Mouse (Mus musculus) kidney, embryonic 15.5 days (tissue): Measurements from ENCODE around the gene Gm10031. TPM values are rescaled to one million over a fixed set of nuclear protein-coding genes. Genes with fewer than 3 reads are reported as not detected.
"Not testable (repeated sequence)": the region's sequence is repeated elsewhere in the genome, so short reads cannot be mapped to it uniquely, and the experiment has no call there.

Experiments
- ATAC-seq: fragments of 200-750 bp; cut with Nextera tagmentation; replicated peaks from 2 replicates; pipeline ENCODE4 v1.8.0; 2017; ENCODE audit warnings: moderate TSS enrichment; ENCODE audit not compliant: low FRiP score
- H3K27ac ChIP-seq: fragments of 300-500 bp; sonication (generic); 2 replicates; pipeline ENCODE4 v1.5.1; 2015; ENCODE audit warnings: mild to moderate bottlenecking, inconsistent platforms
- H3K27me3 ChIP-seq: fragments of 300-500 bp; sonication (generic); 2 replicates; pipeline ENCODE4 v1.6.1; 2015; ENCODE audit warnings: inconsistent platforms
- H3K36me3 ChIP-seq: fragments of 300-500 bp; sonication (generic); 2 replicates; pipeline ENCODE4 v1.6.1; 2015; ENCODE audit warnings: inconsistent platforms
- H3K4me1 ChIP-seq: fragments of 300-500 bp; sonication (generic); 2 replicates; pipeline ENCODE4 v1.6.1; 2015; ENCODE audit warnings: inconsistent platforms
- H3K4me2 ChIP-seq: fragments of 300-500 bp; sonication (generic); 2 replicates; pipeline ENCODE4 v1.6.1; 2015; ENCODE audit warnings: moderate library complexity, mild to moderate bottlenecking, inconsistent platforms
- H3K4me3 ChIP-seq: fragments of 300-500 bp; sonication (generic); replicated peaks from 2 replicates; pipeline ENCODE4 v1.5.1; 2015; ENCODE audit warnings: mild to moderate bottlenecking, inconsistent platforms
- H3K9ac ChIP-seq: fragments of 300-500 bp; sonication (generic); 2 replicates; pipeline ENCODE4 v1.6.1; 2015; ENCODE audit warnings: mild to moderate bottlenecking, inconsistent platforms
- H3K9me3 ChIP-seq: fragments of 300-500 bp; sonication (generic); replicated peaks from 2 replicates; pipeline ENCODE4 v1.6.1; 2016; ENCODE audit warnings: inconsistent platforms
- WGBS: fragments of 180-500 bp; shearing (Covaris S2); methylation state at CpG from one replicate; pipeline ENCODE4 v1.1.7; 2015; ENCODE audit warnings: mixed read lengths; 5-methylcytosine and 5-hydroxymethylcytosine counted together
- polyA plus RNA-seq: library from polyadenylated mRNA; unstranded; fragments of >200 nt; fragmentation: Nextera tagmentation; extraction: Ambion mirVana; gene quantifications from 2 replicates; pipeline ENCODE4 v1.2.1, GENCODE M21; 2015

Gm10031 gene
- polyA plus RNA-seq, result 0.42 and 0.72 TPM in 2 replicates

DNA sequence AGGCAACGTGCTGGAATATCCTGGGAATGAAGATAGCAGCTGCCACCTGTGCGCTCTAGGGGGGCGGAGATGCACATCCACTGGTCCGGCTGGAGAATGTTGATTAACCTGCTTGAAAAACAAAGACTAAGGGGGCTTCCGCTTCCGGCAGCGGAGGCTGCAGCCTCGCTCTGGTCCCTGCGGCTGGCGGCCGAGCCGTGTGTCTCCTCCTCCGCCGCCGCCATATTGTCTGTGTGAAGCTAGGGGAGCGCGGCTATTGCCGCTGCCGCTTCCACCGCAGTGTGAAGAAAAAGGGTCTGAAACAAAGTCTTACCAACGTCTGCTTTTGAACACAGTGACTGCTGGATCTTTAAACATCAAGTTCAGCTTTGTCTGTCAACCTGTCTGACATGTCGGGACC, at the start of gene Gm10031:
Gm10031 (plus strand) TSS at position 171 of the 400 bp plus-strand sequence.
- not testable (repeated sequence) for H3K4me1 ChIP-seq, H3K36me3 ChIP-seq, H3K27me3 ChIP-seq, H3K4me3 ChIP-seq, H3K9ac ChIP-seq, H3K4me2 ChIP-seq, ATAC-seq, H3K27ac ChIP-seq, H3K9me3 ChIP-seq
- 91% methylated on average over 22 of the region's 22 CpGs for WGBS

DNA sequence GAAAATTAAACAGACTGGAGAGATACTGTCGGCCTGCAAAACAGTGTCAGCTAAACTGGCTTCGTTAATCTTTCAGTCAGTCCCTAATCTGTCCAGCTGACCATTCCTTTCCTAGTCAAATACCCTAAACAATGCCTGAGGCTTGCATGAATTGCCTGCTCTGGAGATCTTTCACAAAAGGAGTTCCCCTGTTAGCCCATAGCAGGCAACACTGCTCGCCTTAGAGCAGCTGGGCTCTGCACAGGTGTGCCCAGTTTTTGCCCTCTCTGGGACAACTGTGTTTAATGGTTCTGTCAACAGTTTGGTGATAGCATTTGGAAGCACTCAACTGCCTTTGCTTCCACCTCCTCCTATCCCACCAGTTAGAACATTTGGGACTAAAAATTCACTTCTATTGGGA, 49.0 kb upstream of the Gm10031 start:
- no peak for ATAC-seq
- H3K9me3 ChIP-seq, result no peaks in the 10 kb centered on the region
- H3K4me1 ChIP-seq, result peaks cover 36% of the 10 kb centered on the region
- 62% methylated on average over 3 of the region's 3 CpGs for WGBS
- no peak overlapping the region for H3K27ac ChIP-seq
- no peak overlapping the region for H3K9ac ChIP-seq
- no peak overlapping the region for H3K4me2 ChIP-seq
- H3K27me3 ChIP-seq, result no peaks in the 10 kb centered on the region
- H3K36me3 ChIP-seq, result no peaks in the 10 kb centered on the region
- no peak overlapping the region for H3K4me3 ChIP-seq

DNA sequence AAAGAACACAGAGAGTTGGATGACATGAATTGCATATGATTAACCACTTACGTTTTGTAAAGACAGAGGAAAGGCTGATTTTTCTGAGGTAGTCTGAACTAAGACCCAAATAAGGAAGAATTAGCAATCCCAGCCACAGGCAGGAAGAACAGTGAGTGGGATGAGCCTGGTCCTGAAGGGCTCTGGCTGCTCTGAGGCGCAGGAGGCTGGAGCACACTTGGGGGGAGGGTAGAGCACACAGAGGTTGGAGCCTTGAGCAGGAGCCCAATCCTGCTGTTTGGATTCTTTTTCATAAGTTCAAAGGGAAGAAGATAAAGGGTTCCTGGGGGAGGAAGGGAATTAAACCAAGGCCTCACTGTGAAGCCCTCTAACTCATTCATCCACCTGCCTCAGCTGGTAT, 47.8 kb upstream of the Gm10031 start:
- no peak overlapping the region for H3K4me2 ChIP-seq
- no peak for ATAC-seq
- WGBS, result 26% methylated on average over 2 of the region's 2 CpGs

DNA sequence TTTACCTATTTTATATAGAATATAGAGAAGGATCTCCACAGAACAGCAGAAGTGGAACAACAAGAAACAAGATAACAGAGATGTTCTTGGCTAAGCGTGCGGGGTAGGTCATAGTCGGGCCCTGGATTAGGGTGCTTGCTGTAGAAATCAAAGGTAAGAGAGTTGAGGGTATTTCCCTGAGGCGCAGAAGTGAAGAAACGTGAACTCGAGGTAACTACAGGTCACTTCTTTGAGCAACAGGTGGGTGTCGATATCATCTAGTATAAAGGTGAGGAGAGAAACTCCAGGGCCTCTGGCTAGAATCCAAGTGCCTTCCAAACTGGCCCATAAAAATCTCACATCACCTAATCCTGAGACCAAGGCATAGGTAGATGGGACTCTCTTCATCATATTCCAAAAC, 47.3 kb upstream of the Gm10031 start:
- WGBS, result 43% methylated on average over 7 of the region's 7 CpGs

More for the DNA sequence above, 47.8 kb upstream of the Gm10031 start:
- Histone ChIP-seq H3K27ac (no peak overlapping the region), H3K9me3 (no peaks in the 10 kb centered on the region), H3K4me3 (no peak overlapping the region), H3K36me3 (no peaks in the 10 kb centered on the region), H3K4me1 (peaks cover 30% of the 10 kb centered on the region), H3K27me3 (no peaks in the 10 kb centered on the region), H3K9ac (no peak overlapping the region)

DNA sequence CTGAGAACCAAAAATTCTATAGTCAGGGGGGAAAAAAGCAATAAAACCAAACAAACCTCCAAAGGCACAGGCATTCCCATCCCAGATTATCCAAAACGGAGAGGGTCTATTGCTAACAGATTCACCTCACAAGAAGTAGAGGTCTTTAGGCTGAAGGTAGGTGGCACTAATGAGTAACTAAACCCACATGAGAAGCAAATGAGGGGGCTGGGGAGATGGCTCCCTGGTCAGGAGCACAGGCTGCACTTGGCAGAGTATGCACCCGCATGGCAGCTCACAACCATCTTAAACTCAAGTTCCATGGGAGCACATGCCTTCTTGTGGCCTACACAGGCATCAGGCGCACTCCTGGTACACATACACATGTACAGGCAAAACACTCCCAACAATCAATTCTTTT, 42.0 kb upstream of the Gm10031 start:
- H3K27ac ChIP-seq, result no peak overlapping the region
- 0 out of 2 replicates have a peak, but pooled peaks cover 2% of the 10 kb centered on the region for H3K4me1 ChIP-seq
- no peak overlapping the region for H3K4me3 ChIP-seq
- no peak for ATAC-seq
- H3K4me2 ChIP-seq, result no peak overlapping the region
- H3K9ac ChIP-seq, result no peak overlapping the region
- H3K9me3 ChIP-seq, result no peaks in the 10 kb centered on the region
- H3K27me3 ChIP-seq, result no peaks in the 10 kb centered on the region
- 87% methylated on average over 3 of the region's 3 CpGs for WGBS
- no peaks in the 10 kb centered on the region for H3K36me3 ChIP-seq

More for the DNA sequence above, 47.3 kb upstream of the Gm10031 start:
- Histone ChIP-seq H3K4me2 (no peak overlapping the region), H3K36me3 (no peaks in the 10 kb centered on the region), H3K4me1 (peaks cover 26% of the 10 kb centered on the region; the same call in 1 of the 2 replicates), H3K27ac (no peak overlapping the region), H3K4me3 (no peak overlapping the region), H3K9me3 (no peaks in the 10 kb centered on the region), H3K27me3 (no peaks in the 10 kb centered on the region), H3K9ac (no peak overlapping the region)
- no peak for ATAC-seq

DNA sequence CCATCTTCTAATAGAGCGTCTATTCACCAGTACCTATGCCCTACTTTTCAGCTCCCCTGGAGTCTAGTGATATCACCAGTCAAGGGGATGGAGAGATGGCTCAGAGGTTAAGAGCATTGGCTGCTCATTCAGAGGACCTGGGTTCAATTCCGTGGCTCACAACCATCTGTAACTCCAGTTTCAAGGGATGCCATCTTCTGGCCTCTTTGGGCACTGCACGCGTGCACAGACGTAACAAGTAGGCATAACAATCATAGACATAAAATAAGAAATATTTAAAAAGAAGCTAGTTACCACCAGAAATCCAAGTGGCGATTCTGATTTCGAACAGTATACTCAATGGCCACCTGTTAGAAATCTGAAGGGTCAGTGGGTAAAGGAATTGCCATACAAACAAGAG, 36.3 kb upstream of the Gm10031 start:
- Histone ChIP-seq H3K4me3 (no peak overlapping the region), H3K27me3 (no peaks in the 10 kb centered on the region), H3K36me3 (no peaks in the 10 kb centered on the region), H3K4me2 (no peak overlapping the region), H3K4me1 (no peaks in the 10 kb centered on the region), H3K27ac (no peak overlapping the region), H3K9me3 (no peaks in the 10 kb centered on the region), H3K9ac (no peak overlapping the region)
- no peak for ATAC-seq
- WGBS, result 94% methylated on average over 7 of the region's 7 CpGs

DNA sequence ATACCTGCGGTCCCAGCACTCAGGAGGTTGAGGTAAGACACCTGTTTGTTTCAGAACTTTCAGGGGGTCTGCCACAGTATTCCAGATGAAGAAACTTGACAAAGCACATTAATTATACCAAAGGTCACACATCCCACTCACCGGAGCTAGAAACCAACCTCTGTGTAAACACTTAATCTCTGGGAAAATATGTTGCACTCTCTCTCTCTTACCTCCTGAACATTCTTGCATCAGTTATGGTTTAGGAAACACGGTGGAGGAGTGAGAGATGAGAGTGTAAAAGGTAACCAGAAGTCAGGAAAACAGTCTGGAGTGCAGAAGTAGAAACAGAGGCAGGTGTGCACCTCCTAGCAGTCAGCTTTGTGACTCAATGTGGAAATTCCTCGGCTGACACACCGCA, 35.8 kb upstream of the Gm10031 start:
- no peak overlapping the region for H3K9ac ChIP-seq
- H3K27ac ChIP-seq, result no peak overlapping the region
- no peak overlapping the region for H3K4me2 ChIP-seq
- no peaks in the 10 kb centered on the region for H3K4me1 ChIP-seq
- 67% methylated on average over 5 of the region's 5 CpGs for WGBS
- H3K27me3 ChIP-seq, result no peaks in the 10 kb centered on the region
- H3K9me3 ChIP-seq, result no peaks in the 10 kb centered on the region
- ATAC-seq, result no peak
- no peaks in the 10 kb centered on the region for H3K36me3 ChIP-seq
- no peak overlapping the region for H3K4me3 ChIP-seq

DNA sequence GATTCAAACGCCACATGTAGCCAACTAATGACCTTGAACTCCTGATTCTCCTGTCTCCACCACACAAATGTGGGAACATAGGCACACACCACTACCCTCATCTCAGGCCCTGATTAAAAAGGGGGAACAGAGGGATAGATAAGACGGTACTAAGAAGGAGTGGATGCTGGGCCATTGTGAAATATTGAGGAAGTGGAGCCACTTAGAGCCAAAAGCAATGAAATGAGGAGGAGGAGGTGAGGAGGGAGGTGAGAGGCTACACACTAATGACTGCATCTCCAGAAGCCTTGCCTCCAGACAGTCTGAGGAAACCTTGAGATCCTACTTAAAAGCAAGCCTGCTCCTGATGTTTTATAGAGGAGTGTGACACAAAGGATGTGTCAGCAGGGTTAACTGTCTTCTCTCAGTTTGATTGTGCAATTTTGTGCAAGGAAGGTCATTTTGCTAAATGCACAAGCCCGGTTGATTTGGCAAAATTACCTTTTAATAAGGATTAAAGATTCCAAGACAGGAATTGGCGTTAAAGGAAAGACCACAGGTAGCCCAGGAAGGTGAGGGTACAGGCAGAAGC, 32.5 kb upstream of the Gm10031 start:
- no peak for ATAC-seq
- 78% methylated on average over 4 of the region's 4 CpGs for WGBS
- H3K27ac ChIP-seq, result no peak overlapping the region
- H3K36me3 ChIP-seq, result no peaks in the 10 kb centered on the region
- H3K4me1 ChIP-seq, result no peaks in the 10 kb centered on the region
- H3K4me3 ChIP-seq, result no peak overlapping the region
- no peak overlapping the region for H3K9ac ChIP-seq
- no peaks in the 10 kb centered on the region for H3K9me3 ChIP-seq
- no peaks in the 10 kb centered on the region for H3K27me3 ChIP-seq
- H3K4me2 ChIP-seq, result no peak overlapping the region

DNA sequence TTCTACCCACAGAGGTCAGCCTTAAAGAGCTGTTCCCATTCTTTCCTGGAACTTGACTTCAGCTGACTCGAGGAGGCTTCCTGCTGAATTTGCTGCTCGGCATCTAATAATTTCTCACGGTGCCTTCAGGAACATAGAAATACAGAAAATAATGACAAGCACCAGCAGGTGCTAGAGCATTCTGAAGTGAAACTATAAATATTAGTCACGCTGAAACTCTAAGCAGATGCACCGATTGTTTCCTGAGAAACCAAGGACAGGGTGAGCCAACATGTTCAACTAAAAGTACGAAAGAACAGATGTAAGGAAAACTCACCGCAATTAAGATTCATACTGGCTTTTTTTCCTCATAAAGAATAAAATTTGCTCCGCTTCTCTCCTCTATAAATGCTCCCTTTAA, 28.8 kb upstream of the Gm10031 start:
- Histone ChIP-seq H3K9ac (no peak overlapping the region), H3K36me3 (no peaks in the 10 kb centered on the region)

DNA sequence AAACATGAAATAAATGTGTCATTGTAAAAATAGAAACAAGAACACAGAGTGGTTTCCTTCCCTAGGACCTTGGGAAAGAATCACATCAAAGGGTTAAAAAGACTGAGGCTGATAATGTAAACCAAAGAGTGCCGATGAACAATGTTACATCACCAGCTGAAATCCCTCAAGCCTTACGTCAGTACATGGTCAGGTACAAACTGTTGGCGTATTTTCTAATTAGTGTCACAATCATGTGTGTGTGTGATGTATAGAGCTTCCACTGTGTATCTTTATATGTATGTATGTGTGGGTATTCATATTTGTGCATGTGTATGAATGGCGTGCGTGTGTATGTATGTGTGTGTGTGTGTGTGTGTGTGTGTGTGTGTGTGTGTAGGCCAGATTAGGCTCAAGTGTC, 26.9 kb upstream of the Gm10031 start:
- no peaks in the 10 kb centered on the region for H3K27me3 ChIP-seq
- ATAC-seq, result no peak
- 74% methylated on average over 5 of the region's 5 CpGs for WGBS

More for the DNA sequence above, 28.8 kb upstream of the Gm10031 start:
- Histone ChIP-seq H3K4me2 (no peak overlapping the region), H3K27ac (no peak overlapping the region), H3K4me1 (no peaks in the 10 kb centered on the region), H3K27me3 (no peaks in the 10 kb centered on the region), H3K4me3 (no peak overlapping the region), H3K9me3 (no peaks in the 10 kb centered on the region)
- WGBS, result 85% methylated on average over 8 of the region's 8 CpGs
- ATAC-seq, result no peak

DNA sequence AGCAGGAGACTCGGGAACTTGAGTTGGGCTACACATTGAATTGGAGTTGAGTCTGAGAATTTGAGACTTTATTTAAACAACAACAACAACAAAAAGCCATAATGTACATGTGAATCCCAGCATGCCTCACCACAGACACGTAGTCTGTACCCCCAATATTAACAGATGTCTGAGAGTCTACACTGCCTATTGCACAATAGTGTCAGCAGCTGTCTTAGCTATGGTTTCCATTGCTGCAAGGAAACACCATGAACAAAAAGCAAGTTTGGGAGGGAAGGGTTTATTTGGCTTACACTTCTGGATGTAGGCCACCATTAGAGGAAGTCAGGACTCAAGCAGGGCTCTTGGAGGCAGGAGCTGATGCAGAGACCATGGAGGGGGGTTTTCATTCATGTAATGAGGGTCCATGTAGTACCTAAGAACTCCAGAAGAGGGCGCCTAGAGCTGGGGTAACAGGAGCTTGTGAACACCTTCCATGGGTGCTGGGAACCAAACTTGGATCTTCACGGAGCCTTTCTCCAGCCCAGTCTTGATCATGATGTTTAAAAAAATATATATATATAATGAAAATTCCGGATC, 18.8 kb upstream of the Gm10031 start:
- 80% methylated on average over 5 of the region's 5 CpGs for WGBS
- Histone ChIP-seq H3K9ac (no peak overlapping the region), H3K4me2 (no peak overlapping the region), H3K27ac (no peak overlapping the region), H3K9me3 (no peaks in the 10 kb centered on the region; the same call in 1 of the 2 replicates), H3K4me3 (no peak overlapping the region), H3K36me3 (no peaks in the 10 kb centered on the region), H3K27me3 (no peaks in the 10 kb centered on the region), H3K4me1 (no peaks in the 10 kb centered on the region)
- no peak for ATAC-seq

More for the DNA sequence above, 26.9 kb upstream of the Gm10031 start:
- Histone ChIP-seq H3K4me2 (no peak overlapping the region), H3K4me1 (no peaks in the 10 kb centered on the region), H3K27ac (no peak overlapping the region), H3K9me3 (no peaks in the 10 kb centered on the region), H3K4me3 (no peak overlapping the region), H3K9ac (no peak overlapping the region), H3K36me3 (no peaks in the 10 kb centered on the region)

DNA sequence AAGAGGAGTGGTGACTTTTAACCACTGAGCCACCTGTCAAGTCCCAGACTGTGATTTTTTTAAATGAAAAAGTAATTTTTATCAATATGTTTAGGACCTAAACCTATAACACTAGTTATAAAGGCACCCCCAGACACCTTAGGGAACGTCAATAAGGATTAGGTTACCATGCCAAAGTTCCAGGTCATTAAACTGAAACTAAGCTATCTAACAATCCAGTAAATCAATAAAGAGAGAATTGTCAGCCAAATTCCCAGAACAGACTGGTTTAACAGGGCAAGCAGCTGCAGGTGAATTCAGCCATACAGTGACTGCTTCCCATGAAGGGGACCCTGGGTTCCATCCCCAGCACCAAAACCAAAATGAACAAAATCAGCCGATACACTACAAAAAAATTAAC, 17.9 kb upstream of the Gm10031 start:
- Histone ChIP-seq H3K9ac (no peak overlapping the region), H3K9me3 (no peaks in the 10 kb centered on the region; the same call in 1 of the 2 replicates), H3K27me3 (no peaks in the 10 kb centered on the region), H3K4me2 (no peak overlapping the region), H3K27ac (no peak overlapping the region), H3K4me1 (no peaks in the 10 kb centered on the region), H3K36me3 (no peaks in the 10 kb centered on the region), H3K4me3 (no peak overlapping the region)
- no peak for ATAC-seq
- WGBS, result 60% methylated on average over 2 of the region's 2 CpGs

DNA sequence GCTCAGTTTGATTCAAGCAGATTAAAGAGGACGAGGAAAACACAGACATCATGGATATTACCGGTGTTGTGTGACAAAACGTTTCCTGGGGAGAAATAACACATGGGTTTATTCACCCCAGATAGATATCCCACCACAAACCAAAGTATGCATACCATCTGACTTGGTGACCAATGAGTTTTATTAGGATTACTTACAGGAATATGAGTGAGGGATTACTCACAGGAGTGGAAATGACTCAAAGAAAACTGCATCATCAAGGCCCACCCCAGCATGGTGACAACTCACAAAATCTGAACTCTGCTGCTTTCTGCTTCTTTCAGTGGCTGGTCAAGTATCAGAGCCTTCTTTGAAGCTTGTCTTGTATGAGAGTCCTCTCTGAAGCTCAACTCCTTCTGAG, 16.1 kb upstream of the Gm10031 start:
- Histone ChIP-seq H3K27me3 (no peaks in the 10 kb centered on the region), H3K27ac (no peak overlapping the region), H3K4me2 (no peak overlapping the region), H3K36me3 (no peaks in the 10 kb centered on the region), H3K9ac (no peak overlapping the region), H3K9me3 (no peaks in the 10 kb centered on the region; the same call in 1 of the 2 replicates), H3K4me3 (no peak overlapping the region), H3K4me1 (no peaks in the 10 kb centered on the region)
- 85% methylated on average over 3 of the region's 3 CpGs for WGBS
- ATAC-seq, result no peak
